Mouse (Mus musculus): ENCODE measurements around the gene Parl. TPM values are rescaled to one million over a fixed set of nuclear protein-coding genes. Genes with fewer than 3 reads are reported as not detected.

The Parl gene
- polyA plus RNA-seq, 1 experiment from 2014 or later: 93.7 TPM

- Histone ChIP-seq H3K4me3 (ENCODE audit: low read depth, low read length) (no peak overlapping the region), H3K9ac (ENCODE audit: low read length) (no peak overlapping the region), H3K27me3 (replicated peaks; ENCODE audit: control insufficient read depth, insufficient read depth, low read length) (no peaks in the 10 kb centered on the region), H3K4me2 (ENCODE audit: low read length) (no peak overlapping the region), H3K9me3 (ENCODE audit: control insufficient read depth, low read length) (no peaks in the 10 kb centered on the region), H3K27ac (ENCODE audit: low read depth) (no peak overlapping the region), H3K4me1 (replicated peaks; ENCODE audit: control insufficient read depth, insufficient read depth, low read length) (no peaks in the 10 kb centered on the region), H3K36me3 (ENCODE audit: control insufficient read depth, insufficient read depth, low read length) (no peaks in the 10 kb centered on the region)
- ATAC-seq (replicated peaks; ENCODE audit: low FRiP score, low TSS enrichment, low read depth) (no peak), DNase-seq (ENCODE audit: low spot score) (no peak)
- 88% methylated on average over 4 of the region's 4 CpGs for WGBS
Measured at GRCm38 (mm10) chr16:20315266-20315665, 13.1 kb upstream of the Parl start.

GRCm38 (mm10) chr16:20312272-20312671, 10.1 kb upstream of the Parl start:
- no peak for DNase-seq (ENCODE audit: low spot score)
- ATAC-seq (replicated peaks; ENCODE audit: low FRiP score, low TSS enrichment, low read depth): no peak
- 52% methylated on average over 14 of the region's 14 CpGs for WGBS
- Histone ChIP-seq H3K36me3 (ENCODE audit: control insufficient read depth, insufficient read depth, low read length) (no peaks in the 10 kb centered on the region), H3K4me3 (ENCODE audit: low read depth, low read length) (no peak overlapping the region), H3K27me3 (replicated peaks; ENCODE audit: control insufficient read depth, insufficient read depth, low read length) (no peaks in the 10 kb centered on the region), H3K9me3 (ENCODE audit: control insufficient read depth, low read length) (no peaks in the 10 kb centered on the region), H3K27ac (ENCODE audit: low read depth) (no peak overlapping the region), H3K4me2 (ENCODE audit: low read length) (no peak overlapping the region), H3K9ac (ENCODE audit: low read length) (no peak overlapping the region), H3K4me1 (replicated peaks; ENCODE audit: control insufficient read depth, insufficient read depth, low read length) (no peaks in the 10 kb centered on the region)

GRCm38 (mm10) chr16:20300076-20300475, 2.1 kb downstream of the Parl start:
- Histone ChIP-seq H3K27ac (ENCODE audit: low read depth) (no peak overlapping the region), H3K4me1 (replicated peaks; ENCODE audit: control insufficient read depth, insufficient read depth, low read length) (0 out of 2 replicates have a peak, but pooled peaks cover 8% of the 10 kb centered on the region), H3K36me3 (ENCODE audit: control insufficient read depth, insufficient read depth, low read length) (peaks cover 16% of the 10 kb centered on the region), H3K4me2 (ENCODE audit: low read length) (no peak overlapping the region), H3K9ac (ENCODE audit: low read length) (no peak overlapping the region), H3K9me3 (ENCODE audit: control insufficient read depth, low read length) (no peaks in the 10 kb centered on the region), H3K27me3 (replicated peaks; ENCODE audit: control insufficient read depth, insufficient read depth, low read length) (no peaks in the 10 kb centered on the region), H3K4me3 (ENCODE audit: low read depth, low read length) (no peak overlapping the region)
- ATAC-seq (replicated peaks; ENCODE audit: low FRiP score, low TSS enrichment, low read depth) (no peak), DNase-seq (ENCODE audit: low spot score) (no peak)
- 83% methylated on average over 2 of the region's 2 CpGs for WGBS

- H3K27ac ChIP-seq (ENCODE audit: low read depth): no peak overlapping the region
- no peak for DNase-seq (ENCODE audit: low spot score)
- H3K9me3 ChIP-seq (ENCODE audit: control insufficient read depth, low read length): no peaks in the 10 kb centered on the region
- ATAC-seq (replicated peaks; ENCODE audit: low FRiP score, low TSS enrichment, low read depth): no peak
- WGBS: 82% methylated on average over 4 of the region's 4 CpGs
- no peak overlapping the region for H3K4me3 ChIP-seq (ENCODE audit: low read depth, low read length)
- H3K9ac ChIP-seq (ENCODE audit: low read length): no peak overlapping the region
- H3K27me3 ChIP-seq (replicated peaks; ENCODE audit: control insufficient read depth, insufficient read depth, low read length): no peaks in the 10 kb centered on the region
- peaks cover 64% of the 10 kb centered on the region for H3K36me3 ChIP-seq (ENCODE audit: control insufficient read depth, insufficient read depth, low read length)
- no peak overlapping the region for H3K4me2 ChIP-seq (ENCODE audit: low read length)
- H3K4me1 ChIP-seq (replicated peaks; ENCODE audit: control insufficient read depth, insufficient read depth, low read length): no peaks in the 10 kb centered on the region
Measured at GRCm38 (mm10) chr16:20280238-20280637, 21.9 kb downstream of the Parl start.

- H3K36me3 ChIP-seq (ENCODE audit: control insufficient read depth, insufficient read depth, low read length): peaks cover 55% of the 10 kb centered on the region
- no peak for ATAC-seq (replicated peaks; ENCODE audit: low FRiP score, low TSS enrichment, low read depth)
- WGBS: 72% methylated on average over 5 of the region's 5 CpGs
Measured at GRCm38 (mm10) chr16:20279395-20279794, 22.8 kb downstream of the Parl start.

GRCm38 (mm10) chr16:20272994-20273393, 29.2 kb downstream of the Parl start:
- Histone ChIP-seq H3K27me3 (replicated peaks; ENCODE audit: control insufficient read depth, insufficient read depth, low read length) (no peaks in the 10 kb centered on the region), H3K4me1 (replicated peaks; ENCODE audit: control insufficient read depth, insufficient read depth, low read length) (no peaks in the 10 kb centered on the region), H3K4me2 (ENCODE audit: low read length) (no peak overlapping the region), H3K27ac (ENCODE audit: low read depth) (no peak overlapping the region), H3K4me3 (ENCODE audit: low read depth, low read length) (no peak overlapping the region), H3K9ac (ENCODE audit: low read length) (no peak overlapping the region), H3K36me3 (ENCODE audit: control insufficient read depth, insufficient read depth, low read length) (no peaks in the 10 kb centered on the region), H3K9me3 (ENCODE audit: control insufficient read depth, low read length) (no peaks in the 10 kb centered on the region)
- no peak for ATAC-seq (replicated peaks; ENCODE audit: low FRiP score, low TSS enrichment, low read depth)
- no peak for DNase-seq (ENCODE audit: low spot score)
- 31% methylated on average over 3 of the region's 3 CpGs for WGBS

More at GRCm38 (mm10) chr16:20279395-20279794, 22.8 kb downstream of the Parl start:
- Histone ChIP-seq H3K4me1 (replicated peaks; ENCODE audit: control insufficient read depth, insufficient read depth, low read length) (no peaks in the 10 kb centered on the region), H3K9me3 (ENCODE audit: control insufficient read depth, low read length) (no peaks in the 10 kb centered on the region), H3K27ac (ENCODE audit: low read depth) (no peak overlapping the region), H3K4me3 (ENCODE audit: low read depth, low read length) (no peak overlapping the region), H3K27me3 (replicated peaks; ENCODE audit: control insufficient read depth, insufficient read depth, low read length) (no peaks in the 10 kb centered on the region), H3K4me2 (ENCODE audit: low read length) (no peak overlapping the region), H3K9ac (ENCODE audit: low read length) (no peak overlapping the region)
- no peak for DNase-seq (ENCODE audit: low spot score)

- Histone ChIP-seq H3K4me2 (ENCODE audit: low read length) (no peak overlapping the region), H3K27ac (ENCODE audit: low read depth) (no peak overlapping the region), H3K4me3 (ENCODE audit: low read depth, low read length) (no peak overlapping the region), H3K36me3 (ENCODE audit: control insufficient read depth, insufficient read depth, low read length) (no peaks in the 10 kb centered on the region), H3K4me1 (replicated peaks; ENCODE audit: control insufficient read depth, insufficient read depth, low read length) (no peaks in the 10 kb centered on the region), H3K27me3 (replicated peaks; ENCODE audit: control insufficient read depth, insufficient read depth, low read length) (no peaks in the 10 kb centered on the region), H3K9ac (ENCODE audit: low read length) (no peak overlapping the region), H3K9me3 (ENCODE audit: control insufficient read depth, low read length) (no peaks in the 10 kb centered on the region)
- no peak for DNase-seq (ENCODE audit: low spot score)
- ATAC-seq (replicated peaks; ENCODE audit: low FRiP score, low TSS enrichment, low read depth): no peak
- 75% methylated on average over 4 of the region's 4 CpGs for WGBS
Measured at GRCm38 (mm10) chr16:20271339-20271738, 30.8 kb downstream of the Parl start.

GRCm38 (mm10) chr16:20265089-20265488, 37.1 kb downstream of the Parl start:
- 77% methylated on average over 7 of the region's 7 CpGs for WGBS
- no peaks in the 10 kb centered on the region for H3K9me3 ChIP-seq (ENCODE audit: control insufficient read depth, low read length)
- no peaks in the 10 kb centered on the region for H3K36me3 ChIP-seq (ENCODE audit: control insufficient read depth, insufficient read depth, low read length)
- H3K4me2 ChIP-seq (ENCODE audit: low read length): no peak overlapping the region
- no peaks in the 10 kb centered on the region for H3K4me1 ChIP-seq (replicated peaks; ENCODE audit: control insufficient read depth, insufficient read depth, low read length)
- DNase-seq (ENCODE audit: low spot score) (no peak), ATAC-seq (replicated peaks; ENCODE audit: low FRiP score, low TSS enrichment, low read depth) (no peak)
- H3K4me3 ChIP-seq (ENCODE audit: low read depth, low read length): no peak overlapping the region
- no peak overlapping the region for H3K9ac ChIP-seq (ENCODE audit: low read length)
- H3K27me3 ChIP-seq (replicated peaks; ENCODE audit: control insufficient read depth, insufficient read depth, low read length): no peaks in the 10 kb centered on the region
- no peak overlapping the region for H3K27ac ChIP-seq (ENCODE audit: low read depth)

GRCm38 (mm10) chr16:20257926-20258325, 44.3 kb downstream of the Parl start:
- Histone ChIP-seq H3K36me3 (ENCODE audit: control insufficient read depth, insufficient read depth, low read length) (no peaks in the 10 kb centered on the region), H3K9me3 (ENCODE audit: control insufficient read depth, low read length) (no peaks in the 10 kb centered on the region), H3K4me3 (ENCODE audit: low read depth, low read length) (no peak overlapping the region), H3K27me3 (replicated peaks; ENCODE audit: control insufficient read depth, insufficient read depth, low read length) (no peaks in the 10 kb centered on the region), H3K4me1 (replicated peaks; ENCODE audit: control insufficient read depth, insufficient read depth, low read length) (no peaks in the 10 kb centered on the region), H3K4me2 (ENCODE audit: low read length) (no peak overlapping the region), H3K27ac (ENCODE audit: low read depth) (no peak overlapping the region), H3K9ac (ENCODE audit: low read length) (no peak overlapping the region)
- no peak for ATAC-seq (replicated peaks; ENCODE audit: low FRiP score, low TSS enrichment, low read depth)
- no peak for DNase-seq (ENCODE audit: low spot score)
- WGBS: 82% methylated on average over 5 of the region's 5 CpGs
